Mouse (Mus musculus) liver, postnatal 0 days (tissue): ENCODE results near the gene Olfr38.

Source experiments
- CTCF ChIP-seq: sonication (generic); IDR thresholded peaks from 2 replicates; pipeline ENCODE4 v1.5.1; 2016; ENCODE audit warnings: antibody characterized with exemption, low read depth
- EP300 ChIP-seq: IDR thresholded peaks from 2 replicates; pipeline ENCODE4 v1.6.1; 2016; ENCODE audit warnings: antibody characterized with exemption, low read depth, mild to moderate bottlenecking

- TF ChIP-seq CTCF, result no peak
- no peak for TF ChIP-seq EP300
Observed at GRCm38 (mm10) chr6:42784793-42785192, 28.6 kb downstream of the Olfr38 start, which contains the start of gene Olfr452.
